Mouse (Mus musculus) brain, adult 2 months (tissue): ENCODE results near the gene Nde1.
"Not testable (repeated sequence)": the region's sequence is repeated elsewhere in the genome, so short reads cannot be mapped to it uniquely, and the experiment has no call there.

Experiments used
- DNase-seq: peaks from one replicate; pipeline ENCODE4 v3.0.0; 2011; ENCODE audit warnings: low read depth, low spot score

Gene Nde1

DNA sequence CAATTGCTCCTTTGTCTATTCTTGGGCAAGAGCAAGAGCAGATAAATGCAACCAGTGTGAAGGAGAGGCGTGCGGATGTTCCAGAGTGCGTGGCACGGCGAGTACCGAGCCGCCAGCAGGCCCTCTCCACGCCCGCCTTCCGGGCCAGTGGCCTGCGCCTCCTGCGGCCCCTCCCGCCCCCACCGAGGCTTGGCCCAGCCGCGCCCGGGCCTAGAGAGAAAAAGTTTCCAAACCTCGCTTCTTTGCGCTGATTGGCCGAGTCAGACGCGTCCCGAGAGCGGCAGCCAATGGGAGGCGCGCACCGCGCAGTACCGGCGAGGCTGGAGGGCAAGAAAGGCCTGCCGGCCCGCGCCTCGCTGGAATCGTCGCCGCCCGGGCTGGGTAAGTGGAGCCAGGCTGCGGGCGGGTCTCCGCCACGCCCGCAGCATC, at the start of gene Nde1, which contains the start of gene Marf1:
Gene Nde1 (plus strand): TSS at position 288 of the 429 bp plus-strand sequence.
Gene Marf1 (minus strand): TSS at position 364 of the 429 bp plus-strand sequence.
- peak; percentile 90 for DNase-seq

- DNase-seq: no peak
Observed at GRCm38 (mm10) chr16:14117299-14117698, 45.8 kb upstream of the Nde1 start.

GRCm38 (mm10) chr16:14120941-14121340, 42.1 kb upstream of the Nde1 start:
- peak; percentile 92 for DNase-seq

- no peak for DNase-seq
Observed at GRCm38 (mm10) chr16:14121563-14121962, 41.5 kb upstream of the Nde1 start.

DNA sequence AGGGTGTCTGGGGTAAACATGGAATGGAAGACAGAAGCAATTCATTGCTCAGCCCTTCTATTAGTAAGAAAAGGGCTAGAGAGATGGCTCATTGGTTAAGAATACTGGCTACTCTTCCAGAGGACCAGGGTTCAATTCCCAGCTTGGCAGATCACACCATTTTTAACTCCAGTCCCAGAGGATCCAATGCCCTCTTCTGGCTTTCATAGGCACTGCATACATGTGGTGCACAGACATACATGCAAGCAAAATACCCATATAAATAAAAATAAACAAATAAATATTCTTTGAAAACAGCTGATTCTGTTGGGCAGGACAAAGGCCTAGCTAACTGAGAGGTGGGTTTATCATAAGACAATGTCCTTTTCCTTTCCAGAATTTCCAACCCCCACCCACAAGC, 40.5 kb upstream of the Nde1 start:
- no peak for DNase-seq

DNA sequence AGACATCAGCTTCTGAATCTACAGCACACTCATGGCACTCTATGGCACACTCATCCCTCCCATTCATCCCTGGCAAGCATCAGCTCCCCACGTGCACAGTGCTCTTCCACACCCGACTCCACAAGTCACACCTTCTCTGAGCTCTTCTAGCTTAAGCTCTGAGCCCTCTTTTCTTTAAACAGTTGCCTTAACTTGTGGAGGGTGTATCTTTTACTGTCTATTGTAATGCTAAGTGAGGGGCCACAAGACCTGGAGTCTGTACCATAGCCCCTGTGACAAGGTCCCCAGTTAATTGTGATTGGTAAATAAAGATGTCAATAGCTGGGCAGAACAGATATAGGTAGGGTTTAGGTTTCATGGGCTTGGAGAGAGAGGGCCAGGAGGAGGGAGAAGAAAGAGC, 39.2 kb upstream of the Nde1 start:
- peak; percentile 24 for DNase-seq

DNA sequence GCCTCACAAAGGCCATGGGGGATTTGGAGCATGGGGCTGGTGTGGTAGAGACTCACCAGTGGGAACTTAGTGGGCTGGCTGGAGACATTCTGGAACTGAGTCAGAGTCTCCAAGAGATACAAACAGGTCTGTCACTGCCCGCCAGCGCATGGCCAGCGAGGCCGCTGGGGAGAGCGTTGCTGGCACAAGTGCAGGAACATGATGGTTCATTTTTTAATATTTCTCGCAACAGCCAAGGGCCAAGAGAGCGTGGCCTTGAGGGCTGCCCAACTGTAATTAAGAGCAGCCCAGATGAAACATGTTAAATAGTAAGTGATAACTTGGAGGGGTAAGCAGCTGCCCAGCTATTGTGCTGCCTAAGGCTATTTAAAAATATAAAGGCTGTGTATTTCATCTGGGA, 38.4 kb upstream of the Nde1 start:
- no peak for DNase-seq

DNA sequence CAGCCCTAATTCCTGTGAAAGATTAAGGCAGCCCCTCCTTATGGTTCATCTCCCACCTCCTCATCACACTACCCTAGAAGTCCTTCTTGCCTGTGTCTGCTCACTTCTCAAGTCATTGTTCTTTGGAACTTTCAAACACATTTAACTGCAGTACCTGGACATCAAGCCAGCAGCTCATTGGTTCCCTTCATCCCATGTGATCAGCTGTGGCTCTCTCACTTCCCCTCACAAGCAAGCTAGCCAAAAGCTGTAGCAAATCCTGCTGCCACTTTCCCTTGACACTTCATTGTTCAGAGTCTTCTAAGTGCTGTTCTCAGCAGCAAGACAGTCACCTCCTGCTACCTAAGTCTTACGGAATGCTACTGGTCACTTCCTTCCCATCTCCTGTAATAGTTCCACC, 37.8 kb upstream of the Nde1 start:
- no peak for DNase-seq

GRCm38 (mm10) chr16:14128977-14129376, 34.1 kb upstream of the Nde1 start:
- no peak for DNase-seq

GRCm38 (mm10) chr16:14130796-14131195, 32.3 kb upstream of the Nde1 start:
- DNase-seq: no peak

DNA sequence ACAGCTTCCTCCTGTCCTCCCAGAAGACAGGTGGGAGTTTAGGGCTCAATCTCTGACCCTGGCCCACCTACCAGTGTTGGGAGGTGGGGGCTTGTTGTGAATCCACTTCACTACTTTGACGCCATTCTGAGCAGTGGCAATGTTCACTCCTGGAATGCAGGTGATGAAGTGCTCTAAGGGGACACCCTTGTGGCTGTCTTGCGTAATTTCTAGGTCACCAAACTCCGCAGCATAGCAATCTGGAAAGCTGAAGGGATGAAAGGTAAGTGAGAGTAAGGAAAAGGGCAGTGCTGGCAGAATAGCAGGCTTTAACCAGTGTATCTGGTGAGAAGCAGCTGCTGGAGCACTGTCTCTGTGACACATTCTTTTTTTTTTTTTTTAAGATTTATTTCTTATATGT, 31.7 kb upstream of the Nde1 start:
- DNase-seq: no peak

DNA sequence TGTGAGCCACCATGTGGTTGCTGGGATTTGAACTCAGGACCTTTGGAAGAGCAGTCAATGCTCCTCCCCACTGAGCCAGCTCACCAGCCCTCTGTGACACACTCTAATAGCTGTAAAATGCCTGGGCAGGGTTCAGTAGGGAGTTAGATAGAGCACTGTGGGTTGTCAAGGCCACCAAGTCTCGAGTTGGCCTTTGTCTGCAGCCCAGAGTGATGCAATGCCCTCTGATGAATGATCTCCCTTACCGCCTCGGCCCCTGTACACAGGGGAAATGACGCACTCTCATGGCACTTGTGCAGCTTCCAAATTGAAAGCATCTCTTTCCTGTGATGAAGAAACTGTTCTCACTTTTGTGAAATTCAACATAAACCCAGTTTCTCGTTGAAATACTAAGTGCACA, 31.2 kb upstream of the Nde1 start:
- DNase-seq: no peak

- peak; percentile 17 for DNase-seq
Observed at GRCm38 (mm10) chr16:14135014-14135413, 28.1 kb upstream of the Nde1 start.

DNA sequence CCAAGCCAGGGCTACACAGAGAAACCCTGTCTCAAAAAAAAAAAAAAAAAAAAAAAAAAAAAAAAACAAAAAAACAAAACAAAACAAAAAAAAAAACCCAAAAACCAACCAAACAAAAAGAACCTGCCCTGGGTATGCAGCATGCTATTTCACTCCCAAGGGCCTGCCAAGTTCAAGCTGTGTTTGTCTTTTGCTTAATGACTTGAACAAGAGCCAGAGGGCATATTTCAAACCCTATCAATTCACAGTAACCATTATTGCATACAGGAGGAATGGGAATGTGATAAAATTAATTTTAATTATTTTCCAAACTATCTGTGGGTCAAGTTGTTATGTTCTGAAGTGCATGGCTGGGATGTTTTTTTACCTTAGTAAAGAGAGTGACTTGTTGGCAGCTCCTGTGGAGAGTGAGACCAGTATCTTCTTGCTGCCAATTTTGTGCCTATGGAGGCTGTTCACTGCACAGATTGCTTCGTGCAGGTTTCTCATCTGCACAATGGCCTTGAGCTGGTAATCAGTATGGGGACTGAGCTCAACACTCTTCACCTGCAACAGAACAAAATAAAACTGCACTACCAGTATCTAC, 25.0 kb upstream of the Nde1 start:
- peak; percentile 47 for DNase-seq

GRCm38 (mm10) chr16:14139106-14139505, 24.0 kb upstream of the Nde1 start:
- DNase-seq: no peak

- DNase-seq: no peak
Observed at GRCm38 (mm10) chr16:14143298-14143697, 19.8 kb upstream of the Nde1 start.

GRCm38 (mm10) chr16:14147712-14148111, 15.4 kb upstream of the Nde1 start:
- DNase-seq: no peak

DNA sequence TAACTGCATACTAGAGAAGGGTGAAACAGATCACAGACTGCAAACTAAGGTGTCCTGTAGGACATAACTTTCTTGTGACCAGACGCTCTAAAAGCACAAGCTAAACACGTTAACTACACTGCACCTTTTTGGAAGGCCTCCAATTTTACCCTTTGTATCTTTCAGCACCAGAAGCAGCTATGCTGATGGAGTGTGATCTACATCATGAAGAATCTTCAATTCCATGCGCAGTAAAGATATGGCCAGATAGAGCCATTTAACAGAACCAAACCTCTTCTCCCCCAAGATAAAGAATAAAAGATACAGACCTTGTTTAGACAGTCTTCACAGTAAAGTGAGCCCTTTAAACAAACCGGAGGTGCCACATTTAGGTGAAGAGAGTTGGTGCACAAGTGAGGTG, 11.4 kb upstream of the Nde1 start:
- no peak for DNase-seq

DNA sequence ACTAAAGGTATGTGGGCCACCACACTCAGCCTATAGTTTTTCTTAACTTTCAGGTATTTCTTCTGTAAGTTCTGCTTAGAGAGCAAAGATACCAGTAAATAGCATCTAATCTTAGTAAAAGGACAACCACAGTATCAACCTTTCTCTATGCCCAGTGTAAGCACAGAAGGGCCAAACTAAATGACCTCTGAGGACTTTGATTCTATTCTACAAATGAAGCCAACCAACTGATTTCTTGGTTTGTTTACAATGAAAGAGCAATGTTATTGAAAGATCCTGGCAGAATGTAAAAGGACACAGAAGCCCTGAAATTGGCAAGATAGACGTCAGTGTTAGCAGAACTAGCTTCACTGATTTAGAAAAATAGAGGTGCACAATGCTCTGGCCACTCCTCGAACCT, 7.4 kb upstream of the Nde1 start:
- not testable (repeated sequence) for DNase-seq

- no peak for DNase-seq
Observed at GRCm38 (mm10) chr16:14156312-14156711, 6.8 kb upstream of the Nde1 start.

DNA sequence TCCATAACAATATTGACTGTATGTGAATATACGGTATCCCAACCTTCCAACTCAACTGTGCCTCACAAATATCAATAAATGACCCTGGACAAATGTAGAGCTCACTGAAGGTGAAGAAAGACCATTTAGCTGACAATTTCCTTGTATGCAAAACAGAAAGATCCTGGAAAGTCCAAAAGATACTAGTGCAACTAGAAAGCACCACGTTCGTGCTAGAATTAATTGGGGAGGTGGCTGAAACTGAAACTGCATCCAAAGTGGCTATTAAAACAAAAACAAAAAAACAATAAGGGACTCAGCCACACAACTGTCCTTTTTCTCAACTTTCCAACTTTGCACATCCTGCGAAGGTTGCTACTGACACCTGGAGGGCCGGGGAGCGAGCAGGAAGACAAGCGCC, 4.5 kb upstream of the Nde1 start:
- DNase-seq: no peak

- peak; percentile 100 for DNase-seq
Observed at GRCm38 (mm10) chr16:14158936-14159745, 3.9 kb upstream of the Nde1 start.

GRCm38 (mm10) chr16:14159746-14160131, 3.3 kb upstream of the Nde1 start:
- DNase-seq: peak; percentile 93
